In the genomic region with DNA sequence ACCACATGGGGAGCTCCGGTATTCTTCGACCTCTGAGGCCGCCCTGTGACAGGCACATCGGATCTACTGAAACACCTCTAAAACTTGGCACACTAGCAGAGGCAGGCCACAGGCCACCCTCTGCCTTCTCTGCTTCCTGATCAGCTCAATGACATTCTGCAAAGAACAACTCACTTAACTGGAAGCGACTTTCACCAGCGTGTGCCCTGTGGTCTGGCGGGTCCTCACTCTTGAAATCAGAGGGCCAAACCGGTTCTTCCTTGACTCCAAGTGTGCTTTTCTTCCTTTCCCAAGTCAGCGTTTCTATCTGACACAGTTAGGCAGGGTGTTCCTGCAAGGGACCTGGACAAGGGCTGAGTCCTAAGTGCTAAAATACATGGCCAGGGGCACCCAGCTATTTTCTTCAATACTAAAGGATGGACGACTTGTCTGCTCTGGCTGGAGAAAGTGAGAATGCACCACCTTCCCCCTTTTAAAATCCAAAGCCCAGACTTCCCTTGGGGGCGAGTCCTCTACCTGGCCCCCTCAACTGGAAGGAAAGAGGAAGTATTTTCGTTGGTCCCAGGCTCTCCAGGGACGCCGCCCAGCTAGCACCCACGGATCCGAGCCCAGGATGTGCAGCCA, we compare ENCODE assay signal across 8 mouse cellular contexts. TPM values are rescaled to one million over a fixed set of nuclear protein-coding genes. Genes with fewer than 3 reads are reported as not detected.
A peak's percentile ranks its signal among the peaks of the same experiment; 100 is the strongest.
DNase-seq lines count a peak whose midpoint lies in the region; ATAC-seq and TF ChIP-seq lines count a peak whose summit lies in the region.

No protein-coding gene starts in this region.

- peak overlapping the region; percentile 87 for H3K4me3 ChIP-seq in heart, postnatal 0 days (ENCODE audit: low read depth, low read length)
- peak overlapping the region; percentile 87 for H3K4me3 ChIP-seq in bone marrow macrophage, adult 2 months (ENCODE audit: insufficient read depth, low read length)
- H3K4me3 ChIP-seq in liver, embryonic 13.5 days (replicated peaks) = peak overlapping the region; percentile 59
- H3K4me3 ChIP-seq in stomach, postnatal 0 days (ENCODE audit: low read depth, low read length) = peak overlapping the region; percentile 74

- TF ChIP-seq POLR2A in bone marrow macrophage, adult 2 months (IDR thresholded peaks at IDR 0.05; ENCODE audit: borderline replicate concordance, low read depth, low read length) = no peak

- H3K9ac ChIP-seq in heart, postnatal 0 days (replicated peaks; ENCODE audit: low read depth, low read length) = peak overlapping the region; percentile 66
- H3K9ac ChIP-seq in liver, embryonic 13.5 days = no peak overlapping the region
- H3K9ac ChIP-seq in stomach, postnatal 0 days (ENCODE audit: low read length) = peak overlapping the region; percentile 67

- WGBS in heart, postnatal 0 days = 13% methylated on average over 16 of the region's 16 CpGs
- WGBS in liver, embryonic 13.5 days (ENCODE audit: insufficient replicate concordance) = 13% methylated on average over 16 of the region's 16 CpGs
- 15% methylated on average over 16 of the region's 16 CpGs for WGBS in stomach, postnatal 0 days

- no peaks in the 10 kb centered on the region for H3K9me3 ChIP-seq in heart, postnatal 0 days (replicated peaks; ENCODE audit: control insufficient read depth, low read length)
- no peaks in the 10 kb centered on the region for H3K9me3 ChIP-seq in liver, embryonic 13.5 days (replicated peaks)
- H3K9me3 ChIP-seq in stomach, postnatal 0 days (ENCODE audit: control insufficient read depth, low read length) = no peaks in the 10 kb centered on the region

- H3K4me2 ChIP-seq in heart, postnatal 0 days (ENCODE audit: low read depth, low read length) = peak overlapping the region; percentile 97
- peak overlapping the region; percentile 72 for H3K4me2 ChIP-seq in liver, embryonic 13.5 days
- H3K4me2 ChIP-seq in stomach, postnatal 0 days (replicated peaks; ENCODE audit: low read depth) = peak overlapping the region; percentile 90

- intact Hi-C loops in heart, postnatal 10 days (cut with DNase I) = no loop called here

- H3K4me1 ChIP-seq in heart, postnatal 0 days (ENCODE audit: control insufficient read depth, insufficient read depth) = no peaks in the 10 kb centered on the region; the same call in 1 of the 2 replicates
- peaks cover 26% of the 10 kb centered on the region for H3K4me1 ChIP-seq in bone marrow macrophage, adult 2 months (ENCODE audit: control insufficient read depth, insufficient read depth, low read length)
- 0 out of 2 replicates have a peak, but pooled peaks cover 9% of the 10 kb centered on the region for H3K4me1 ChIP-seq in liver, embryonic 13.5 days (replicated peaks)
- H3K4me1 ChIP-seq in stomach, postnatal 0 days (replicated peaks; ENCODE audit: control insufficient read depth, insufficient read depth) = peaks cover 3% of the 10 kb centered on the region; the same call in 1 of the 2 replicates

- no peak for TF ChIP-seq CTCF in heart, postnatal 0 days (IDR thresholded peaks at IDR 0.05; ENCODE audit: low read depth)
- no peak for TF ChIP-seq CTCF in bone marrow macrophage, adult 2 months (IDR thresholded peaks at IDR 0.05; ENCODE audit: low read depth, low read length)
- TF ChIP-seq CTCF in stomach, postnatal 0 days (IDR thresholded peaks at IDR 0.05; ENCODE audit: low read depth) = no peak

- no peak overlapping the region for H3K27ac ChIP-seq in heart, postnatal 0 days (ENCODE audit: low read depth)
- 0 out of 2 replicates have a peak overlapping the region, but pooled peaks have one; percentile 6 for H3K27ac ChIP-seq in bone marrow macrophage, adult 2 months (ENCODE audit: insufficient read depth, low read depth, low read length)
- no peak overlapping the region for H3K27ac ChIP-seq in liver, embryonic 13.5 days
- peak overlapping the region; percentile 78; the same call in 1 of the 2 replicates for H3K27ac ChIP-seq in stomach, postnatal 0 days (replicated peaks)

- no peaks in the 10 kb centered on the region for H3K27me3 ChIP-seq in heart, postnatal 0 days (ENCODE audit: control insufficient read depth, insufficient read depth, low read length)
- H3K27me3 ChIP-seq in liver, embryonic 13.5 days = peaks cover 42% of the 10 kb centered on the region
- H3K27me3 ChIP-seq in stomach, postnatal 0 days (ENCODE audit: control insufficient read depth, insufficient read depth, low read length) = no peaks in the 10 kb centered on the region

- no peaks in the 10 kb centered on the region for H3K36me3 ChIP-seq in heart, postnatal 0 days (replicated peaks; ENCODE audit: control insufficient read depth, insufficient read depth, low read length)
- no peaks in the 10 kb centered on the region for H3K36me3 ChIP-seq in liver, embryonic 13.5 days
- no peaks in the 10 kb centered on the region for H3K36me3 ChIP-seq in stomach, postnatal 0 days (ENCODE audit: control insufficient read depth, insufficient read depth, low read length)

- no peak for TF ChIP-seq EP300 in heart, postnatal 0 days (IDR thresholded peaks at IDR 0.05; ENCODE audit: low read depth)
- TF ChIP-seq EP300 in stomach, postnatal 0 days (optimal IDR thresholded peaks at IDR 0.05) = no peak

- no peak for DNase-seq in heart, postnatal 0 days (ENCODE audit: low spot score)
- DNase-seq in heart, postnatal 10 days = no peak
- no peak for DNase-seq in liver, embryonic 13.5 days
- DNase-seq in stomach, postnatal 0 days (ENCODE audit: low spot score) = peak; percentile 23
- no peak for DNase-seq in spleen, postnatal 36 days (ENCODE audit: low spot score in 2 of 2)
- DNase-seq in right cerebral cortex, postnatal 36 days (ENCODE audit: low spot score in 2 of 2) = no peak

- 0 out of 2 replicates have a peak, but pooled peaks have one; percentile 10 for ATAC-seq in heart, postnatal 0 days (ENCODE audit: insufficient read depth, low read depth)
- peak; percentile 5 to 49; a peak in 2 of 4 replicates for ATAC-seq in hematopoietic stem cell, adult 5-6 weeks (replicated peaks in 1 of 2; ENCODE audit: insufficient read depth in 1 of 2, low FRiP score in 2 of 2, low TSS enrichment in 1 of 2, low read depth in 1 of 2, poor library complexity in 2 of 2, severe bottlenecking in 2 of 2)
- no peak for ATAC-seq in liver, embryonic 13.5 days (ENCODE audit: low read depth)
- ATAC-seq in stomach, postnatal 0 days (ENCODE audit: low FRiP score, low TSS enrichment) = peak; percentile 28; the same call in 1 of the 2 replicates

RNA-seq across cellular contexts. Expression of gene Retreg1, which starts 0.4 kb away (rescaled TPM):
- 157 and 230 TPM in 2 replicates for total RNA-seq in heart, postnatal 0 days (2014; rRNA removed; ENCODE audit: low replicate concordance)
- polyA plus RNA-seq in heart, postnatal 0 days (2015; fragmentation: Nextera tagmentation; extraction: Ambion mirVana) = 141 and 142 TPM in 2 replicates
- 100 to 1,000 TPM; 151 to 159 TPM for total RNA-seq in heart, postnatal 10 days (2021)
- polyA plus RNA-seq in bone marrow macrophage, adult 2 months (2012; ENCODE audit: insufficient read depth, insufficient read length, missing spikeins) = 48.4 and 49.7 TPM in 2 replicates
- 200 and 209 TPM in 2 replicates for total RNA-seq in hematopoietic stem cell, adult 5-6 weeks (2017)
- 1.4 and 2.6 TPM in 2 replicates for polyA plus RNA-seq in liver, embryonic 13.5 days (2015; fragmentation: Nextera tagmentation; extraction: Ambion mirVana)
- 32.8 and 33.6 TPM in 2 replicates for polyA plus RNA-seq in stomach, postnatal 0 days (2015; fragmentation: Nextera tagmentation; extraction: Ambion mirVana)

Comparison
In these comparisons a context has a peak if more than half of its experiments do, and no peak if none do; other contexts are left out.
1. H3K27ac ChIP-seq: peak in bone marrow macrophage, adult 2 months (single experiment) and stomach, postnatal 0 days (single experiment); none in heart, postnatal 0 days (single experiment) and liver, embryonic 13.5 days (single experiment).
2. Peak in every context shown above with its lines, with median percentiles within 50 percentile points of each other: H3K4me2 ChIP-seq and H3K4me3 ChIP-seq.